Mouse (Mus musculus) embryonic facial prominence, embryonic 10.5 days (tissue): ENCODE data around the gene Rab4a. TPM values are rescaled to one million over a fixed set of nuclear protein-coding genes. Genes with fewer than 3 reads are reported as not detected.

Source experiments
- DNase-seq: peaks from one replicate; pipeline ENCODE4 v3.0.0-alpha.2; 2017; ENCODE audit warnings: low spot score
- H3K27ac ChIP-seq: fragments of 300-500 bp; sonication (generic); replicated peaks from 2 replicates; pipeline ENCODE4 v1.5.1; 2016; ENCODE audit warnings: mild to moderate bottlenecking
- H3K27me3 ChIP-seq: fragments of 300-500 bp; sonication (generic); replicated peaks from 2 replicates; pipeline ENCODE4 v1.6.1; 2016; ENCODE audit warnings: low read depth, mild to moderate bottlenecking; ENCODE audit not compliant: poor library complexity, severe bottlenecking
- H3K36me3 ChIP-seq: fragments of 300-500 bp; sonication (generic); replicated peaks from 2 replicates; pipeline ENCODE4 v1.6.1; 2016; ENCODE audit warnings: mild to moderate bottlenecking, moderate library complexity
- H3K4me1 ChIP-seq: fragments of 300-500 bp; sonication (generic); 2 replicates; pipeline ENCODE4 v1.6.1; 2016
- H3K4me3 ChIP-seq: fragments of 300-500 bp; sonication (generic); 2 replicates; pipeline ENCODE4 v1.5.1; 2016; ENCODE audit warnings: mild to moderate bottlenecking, moderate library complexity
- H3K9me3 ChIP-seq: fragments of 300-500 bp; sonication (generic); 2 replicates; pipeline ENCODE4 v1.6.1; 2016; ENCODE audit warnings: mild to moderate bottlenecking
- WGBS: fragments of 180-500 bp; shearing (Covaris S2); methylation state at CpG from one replicate; pipeline ENCODE4 v1.1.7; 2016; 5-methylcytosine and 5-hydroxymethylcytosine counted together
- polyA plus RNA-seq: library from polyadenylated mRNA; unstranded; fragments of >200 nt; fragmentation: Nextera tagmentation; extraction: Ambion mirVana; gene quantifications from 2 replicates; pipeline ENCODE4 v1.2.1, GENCODE M21; 2016

Gene Rab4a
- polyA plus RNA-seq, 1 experiment from 2014 or later = 56.8 TPM

GRCm38 (mm10) chr8:123820780-123821179 is 15.0 kb downstream of the Rab4a start:
- peaks cover 91% of the 10 kb centered on the region for H3K36me3 ChIP-seq
- 91% methylated on average over 6 of the region's 6 CpGs for WGBS
- no peak overlapping the region for H3K27ac ChIP-seq
- H3K4me1 ChIP-seq = peaks cover 5% of the 10 kb centered on the region; the same call in 1 of the 2 replicates
- H3K9me3 ChIP-seq = peaks cover 4% of the 10 kb centered on the region; the same call in 1 of the 2 replicates
- no peak for DNase-seq
- no peak overlapping the region for H3K4me3 ChIP-seq
- no peaks in the 10 kb centered on the region for H3K27me3 ChIP-seq

- DNase-seq = no peak
- WGBS = 95% methylated on average over 10 of the region's 10 CpGs
- Histone ChIP-seq H3K27ac (no peak overlapping the region), H3K36me3 (peaks cover 91% of the 10 kb centered on the region), H3K27me3 (no peaks in the 10 kb centered on the region), H3K9me3 (peaks cover 4% of the 10 kb centered on the region; the same call in 1 of the 2 replicates), H3K4me1 (peaks cover 9% of the 10 kb centered on the region; the same call in 1 of the 2 replicates), H3K4me3 (no peak overlapping the region)
Observed at GRCm38 (mm10) chr8:123823111-123823510, 17.3 kb downstream of the Rab4a start.

- H3K4me3 ChIP-seq = no peak overlapping the region
- DNase-seq = no peak
- H3K9me3 ChIP-seq = peaks cover 4% of the 10 kb centered on the region; the same call in 1 of the 2 replicates
- no peaks in the 10 kb centered on the region for H3K27me3 ChIP-seq
- peaks cover 9% of the 10 kb centered on the region; the same call in 1 of the 2 replicates for H3K4me1 ChIP-seq
- WGBS = 96% methylated on average over 18 of the region's 18 CpGs
- H3K27ac ChIP-seq = no peak overlapping the region
- H3K36me3 ChIP-seq = peaks cover 91% of the 10 kb centered on the region
Observed at GRCm38 (mm10) chr8:123823532-123824123, 17.8 kb downstream of the Rab4a start.

- peak; percentile 49 for DNase-seq
- Histone ChIP-seq H3K4me3 (no peak overlapping the region), H3K27ac (no peak overlapping the region), H3K9me3 (peaks cover 4% of the 10 kb centered on the region; the same call in 1 of the 2 replicates), H3K36me3 (peaks cover 93% of the 10 kb centered on the region), H3K27me3 (no peaks in the 10 kb centered on the region), H3K4me1 (peaks cover 9% of the 10 kb centered on the region; the same call in 1 of the 2 replicates)
- 66% methylated on average over 9 of the region's 9 CpGs for WGBS
Observed at GRCm38 (mm10) chr8:123826001-123826400, 20.2 kb downstream of the Rab4a start.

GRCm38 (mm10) chr8:123826758-123827157 is 21.0 kb downstream of the Rab4a start:
- WGBS = 92% methylated on average over 7 of the region's 7 CpGs
- H3K4me1 ChIP-seq = peaks cover 9% of the 10 kb centered on the region; the same call in 1 of the 2 replicates
- peaks cover 100% of the 10 kb centered on the region for H3K36me3 ChIP-seq
- no peak overlapping the region for H3K4me3 ChIP-seq
- no peaks in the 10 kb centered on the region for H3K27me3 ChIP-seq
- H3K9me3 ChIP-seq = peaks cover 4% of the 10 kb centered on the region; the same call in 1 of the 2 replicates
- no peak overlapping the region for H3K27ac ChIP-seq
- no peak for DNase-seq

- peaks cover 9% of the 10 kb centered on the region; the same call in 1 of the 2 replicates for H3K4me1 ChIP-seq
- no peak overlapping the region for H3K4me3 ChIP-seq
- H3K36me3 ChIP-seq = peaks cover 100% of the 10 kb centered on the region
- peaks cover 4% of the 10 kb centered on the region; the same call in 1 of the 2 replicates for H3K9me3 ChIP-seq
- 92% methylated on average over 13 of the region's 13 CpGs for WGBS
- no peak overlapping the region for H3K27ac ChIP-seq
- DNase-seq = no peak
- no peaks in the 10 kb centered on the region for H3K27me3 ChIP-seq
Observed at GRCm38 (mm10) chr8:123827523-123827922, 21.7 kb downstream of the Rab4a start.

- 95% methylated on average over 4 of the region's 4 CpGs for WGBS
- Histone ChIP-seq H3K27ac (no peak overlapping the region), H3K36me3 (peaks cover 100% of the 10 kb centered on the region), H3K9me3 (no peaks in the 10 kb centered on the region), H3K4me3 (no peak overlapping the region), H3K4me1 (no peaks in the 10 kb centered on the region), H3K27me3 (no peaks in the 10 kb centered on the region)
- peak; percentile 52 for DNase-seq
Observed at GRCm38 (mm10) chr8:123832757-123833156, 27.0 kb downstream of the Rab4a start.

GRCm38 (mm10) chr8:123835451-123835850 is 29.7 kb downstream of the Rab4a start:
- Histone ChIP-seq H3K4me3 (no peak overlapping the region), H3K9me3 (no peaks in the 10 kb centered on the region), H3K4me1 (no peaks in the 10 kb centered on the region), H3K27ac (no peak overlapping the region), H3K36me3 (peaks cover 79% of the 10 kb centered on the region), H3K27me3 (no peaks in the 10 kb centered on the region)
- WGBS = 59% methylated on average over 9 of the region's 9 CpGs
- peak; percentile 59 for DNase-seq

- 91% methylated on average over 6 of the region's 6 CpGs for whole genome bisulfite sequencing
- no peak overlapping the region for H3K27ac ChIP-seq
Observed at GRCm38 (mm10) chr8:123836354-123836753, 30.6 kb downstream of the Rab4a start.

GRCm38 (mm10) chr8:123838496-123838895 is 32.7 kb downstream of the Rab4a start:
- WGBS = 73% methylated on average over 9 of the region's 9 CpGs
- no peaks in the 10 kb centered on the region for H3K9me3 ChIP-seq
- no peaks in the 10 kb centered on the region for H3K4me1 ChIP-seq
- H3K27ac ChIP-seq = no peak overlapping the region
- peak; percentile 57 for DNase-seq
- no peaks in the 10 kb centered on the region for H3K27me3 ChIP-seq
- no peak overlapping the region for H3K4me3 ChIP-seq
- H3K36me3 ChIP-seq = peaks cover 68% of the 10 kb centered on the region

More at GRCm38 (mm10) chr8:123836354-123836753, 30.6 kb downstream of the Rab4a start:
- no peaks in the 10 kb centered on the region for H3K4me1 ChIP-seq
- H3K4me3 ChIP-seq = no peak overlapping the region
- H3K36me3 ChIP-seq = peaks cover 76% of the 10 kb centered on the region
- no peaks in the 10 kb centered on the region for H3K9me3 ChIP-seq
- H3K27me3 ChIP-seq = no peaks in the 10 kb centered on the region
- no peak for DNase-seq

- no peak for DNase-seq
- 92% methylated on average over 15 of the region's 15 CpGs for WGBS
- no peak overlapping the region for H3K27ac ChIP-seq
- no peaks in the 10 kb centered on the region for H3K27me3 ChIP-seq
- H3K9me3 ChIP-seq = no peaks in the 10 kb centered on the region
- H3K4me1 ChIP-seq = 0 out of 2 replicates have a peak, but pooled peaks cover 2% of the 10 kb centered on the region
- no peak overlapping the region for H3K4me3 ChIP-seq
- H3K36me3 ChIP-seq = peaks cover 49% of the 10 kb centered on the region
Observed at GRCm38 (mm10) chr8:123840578-123841345, 35.0 kb downstream of the Rab4a start.

- H3K27me3 ChIP-seq = no peaks in the 10 kb centered on the region
- H3K4me3 ChIP-seq = no peak overlapping the region
- no peak for DNase-seq
- no peaks in the 10 kb centered on the region for H3K9me3 ChIP-seq
- H3K36me3 ChIP-seq = peaks cover 36% of the 10 kb centered on the region
- no peak overlapping the region for H3K27ac ChIP-seq
- 90% methylated on average over 12 of the region's 12 CpGs for WGBS
- H3K4me1 ChIP-seq = peaks cover 6% of the 10 kb centered on the region; the same call in 1 of the 2 replicates
Observed at GRCm38 (mm10) chr8:123842086-123842485, 36.3 kb downstream of the Rab4a start.
